Comparison of ENCODE assay signal across 15 mouse cellular contexts in the genomic region with DNA sequence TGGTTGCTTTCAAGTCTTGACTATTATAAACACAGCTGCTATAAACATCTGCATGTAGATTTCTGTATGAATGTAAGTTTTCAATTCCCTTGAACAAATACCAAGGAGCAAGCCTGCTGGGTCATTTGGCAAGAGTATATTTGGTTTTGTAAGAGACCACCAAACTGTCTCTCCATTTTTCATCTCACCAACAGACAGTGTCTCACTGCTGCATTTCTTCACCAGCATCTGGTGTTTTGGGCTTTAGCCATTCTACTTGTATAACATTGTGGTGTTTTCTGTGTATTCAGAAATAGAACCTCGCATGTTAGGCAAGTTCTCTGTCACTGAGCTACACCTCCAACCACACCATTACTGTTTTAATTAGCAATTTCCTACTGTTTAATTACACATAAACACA.
"Had no signal": no experiment of that assay in that cellular context is flagged by ENCODE, and none has a peak within 500 bp of the region (broad histone marks: within the 10 kb centered on the region; RNA-seq: fewer than 3 reads in every experiment).

No protein-coding gene starts in this region.

- H3K27me3 ChIP-seq: limb, embryonic 12.5 days; liver, embryonic 13.5 days; neural tube, embryonic 13.5 days had no signal

- H3K36me3 ChIP-seq: limb, embryonic 12.5 days; liver, embryonic 13.5 days; neural tube, embryonic 13.5 days had no signal

- DNase-seq: kidney, postnatal 10 days; kidney, postnatal 4 days; liver; liver, embryonic 13.5 days; liver, postnatal 0 days; retina, postnatal 1 day; right cerebral cortex, postnatal 4 days; spleen, adult 18-20 months; thymus, postnatal 36 days had no signal

- H3K27ac ChIP-seq: limb, embryonic 12.5 days; liver, embryonic 13.5 days; macrophage; neural tube, embryonic 13.5 days had no signal

- H3K9me3 ChIP-seq: limb, embryonic 12.5 days; liver, embryonic 13.5 days; megakaryocyte, embryonic 14.5 days; neural tube, embryonic 13.5 days had no signal

- H3K4me2 ChIP-seq: limb, embryonic 12.5 days; liver, embryonic 13.5 days; midbrain, embryonic 11.5 days; neural tube, embryonic 13.5 days had no signal

- ATAC-seq: liver, postnatal 0 days; midbrain, embryonic 16.5 days had no signal

- H3K9ac ChIP-seq: limb, embryonic 12.5 days; liver, embryonic 13.5 days; liver, postnatal 0 days; neural tube, embryonic 13.5 days had no signal

- H3K4me3 ChIP-seq: limb, embryonic 12.5 days; liver, embryonic 13.5 days; megakaryocyte, embryonic 14.5 days; neural tube, embryonic 13.5 days had no signal
